Mouse (Mus musculus) midbrain, embryonic 13.5 days (tissue): ENCODE measurements around the gene Gm10330. TPM values are rescaled to one million over a fixed set of nuclear protein-coding genes. Genes with fewer than 3 reads are reported as not detected.
"Not testable (repeated sequence)": the region's sequence is repeated elsewhere in the genome, so short reads cannot be mapped to it uniquely, and the experiment has no call there.

Experiments used
- ATAC-seq: fragments of 200-750 bp; cut with Nextera tagmentation; 2 replicates; pipeline ENCODE4 v1.8.0; 2017; ENCODE audit warnings: mild to moderate bottlenecking, moderate TSS enrichment, moderate library complexity
- H3K27ac ChIP-seq: fragments of 300-500 bp; sonication (generic); 2 replicates; pipeline ENCODE4 v1.5.1; 2015; ENCODE audit warnings: inconsistent platforms, mild to moderate bottlenecking, moderate library complexity
- H3K27me3 ChIP-seq: fragments of 300-500 bp; sonication (generic); 2 replicates; pipeline ENCODE4 v1.6.1; 2015; ENCODE audit warnings: mild to moderate bottlenecking, inconsistent platforms
- H3K36me3 ChIP-seq: fragments of 300-500 bp; sonication (generic); 2 replicates; pipeline ENCODE4 v1.6.1; 2015; ENCODE audit warnings: mild to moderate bottlenecking, inconsistent platforms
- H3K4me1 ChIP-seq: fragments of 300-500 bp; sonication (generic); replicated peaks from 2 replicates; pipeline ENCODE4 v1.6.1; 2015; ENCODE audit warnings: inconsistent platforms
- H3K4me2 ChIP-seq: fragments of 300-500 bp; sonication (generic); replicated peaks from 2 replicates; pipeline ENCODE4 v1.6.1; 2015; ENCODE audit warnings: moderate library complexity, mild to moderate bottlenecking, inconsistent platforms
- H3K4me3 ChIP-seq: fragments of 300-500 bp; sonication (generic); replicated peaks from 2 replicates; pipeline ENCODE4 v1.5.1; 2015; ENCODE audit warnings: mild to moderate bottlenecking, inconsistent platforms
- H3K9ac ChIP-seq: fragments of 300-500 bp; sonication (generic); replicated peaks from 2 replicates; pipeline ENCODE4 v1.6.1; 2015; ENCODE audit warnings: mild to moderate bottlenecking, inconsistent platforms
- H3K9me3 ChIP-seq: fragments of 300-500 bp; sonication (generic); 2 replicates; pipeline ENCODE4 v1.6.1; 2016; ENCODE audit warnings: mild to moderate bottlenecking, inconsistent platforms
- WGBS: fragments of 180-500 bp; shearing (Covaris S2); methylation state at CpG from one replicate; pipeline ENCODE4 v1.1.7; 2015; 5-methylcytosine and 5-hydroxymethylcytosine counted together
- polyA plus RNA-seq: library from polyadenylated mRNA; unstranded; fragments of >200 nt; fragmentation: Nextera tagmentation; extraction: Ambion mirVana; gene quantifications from 2 replicates; pipeline ENCODE4 v1.2.1, GENCODE M21; 2015

Gm10330 gene
- polyA plus RNA-seq: 0.39 and 0.46 TPM in 2 replicates

GRCm38 (mm10) chr12:23780165-23780564, at the start of gene Gm10330:
Gene Gm10330 (minus strand): TSS chr12:23780265.
- not testable (repeated sequence) for H3K9me3 ChIP-seq, H3K4me2 ChIP-seq, H3K9ac ChIP-seq, ATAC-seq, H3K27me3 ChIP-seq, H3K4me1 ChIP-seq, H3K27ac ChIP-seq, H3K36me3 ChIP-seq, H3K4me3 ChIP-seq
- 100% methylated on average over 1 of the region's 1 CpGs for WGBS

- H3K27me3 ChIP-seq, H3K27ac ChIP-seq, ATAC-seq, H3K9me3 ChIP-seq, H3K4me2 ChIP-seq, H3K4me3 ChIP-seq, H3K9ac ChIP-seq, H3K36me3 ChIP-seq, H3K4me1 ChIP-seq: not testable (repeated sequence)
- 27% methylated on average over 29 of the region's 43 CpGs for WGBS
These were observed 20.7 kb upstream of the Gm10330 start for GRCm38 (mm10) chr12:23800776-23801175.

- ATAC-seq: not testable (repeated sequence)
These were observed 20.3 kb upstream of the Gm10330 start for GRCm38 (mm10) chr12:23800366-23800765.

More at GRCm38 (mm10) chr12:23800366-23800765, 20.3 kb upstream of the Gm10330 start:
- H3K4me1 ChIP-seq, H3K36me3 ChIP-seq, H3K27ac ChIP-seq, H3K9me3 ChIP-seq, H3K9ac ChIP-seq, H3K4me2 ChIP-seq, H3K4me3 ChIP-seq, H3K27me3 ChIP-seq: not testable (repeated sequence)
- 24% methylated on average over 26 of the region's 48 CpGs for WGBS
